Mouse (Mus musculus): ENCODE measurements at regions not wholly inside any gene's neighbourhood (a gene's known extent, or its start where the extent isn't known, plus 50 kb on each side); places are given as distances from the start of the nearest gene placed in this dataset.

DNA sequence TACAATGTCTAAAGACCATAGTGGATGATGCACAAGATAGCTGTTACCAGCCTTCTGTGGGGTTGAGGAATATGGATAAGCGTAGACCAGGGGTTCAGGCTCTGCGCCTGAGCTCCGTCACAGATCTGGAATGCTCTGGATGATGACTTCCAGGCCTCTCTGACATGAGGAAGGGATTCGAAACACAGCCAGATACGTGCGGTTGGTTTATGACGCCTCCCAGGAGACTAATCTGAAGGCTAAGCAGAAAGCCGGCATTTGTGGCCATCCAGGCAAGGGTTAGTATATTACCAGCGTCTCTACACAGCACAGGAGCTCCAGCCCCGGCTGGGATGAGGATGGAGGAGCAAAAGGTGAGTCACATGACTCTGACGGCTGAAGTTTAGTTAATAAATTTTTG is 170.4 kb upstream of the Ppp2r3a start:
- H3K36me3 ChIP-seq (ENCODE audit: control insufficient read depth, insufficient read depth, low read length, poor library complexity, severe bottlenecking), result no peaks in the 10 kb centered on the region
- 0 out of 2 replicates have a peak, but pooled peaks cover 1% of the 10 kb centered on the region for H3K27me3 ChIP-seq (ENCODE audit: control insufficient read depth, insufficient read depth, low read length, poor library complexity, severe bottlenecking)
- no peak for DNase-seq (ENCODE audit: low read depth, low spot score)

DNA sequence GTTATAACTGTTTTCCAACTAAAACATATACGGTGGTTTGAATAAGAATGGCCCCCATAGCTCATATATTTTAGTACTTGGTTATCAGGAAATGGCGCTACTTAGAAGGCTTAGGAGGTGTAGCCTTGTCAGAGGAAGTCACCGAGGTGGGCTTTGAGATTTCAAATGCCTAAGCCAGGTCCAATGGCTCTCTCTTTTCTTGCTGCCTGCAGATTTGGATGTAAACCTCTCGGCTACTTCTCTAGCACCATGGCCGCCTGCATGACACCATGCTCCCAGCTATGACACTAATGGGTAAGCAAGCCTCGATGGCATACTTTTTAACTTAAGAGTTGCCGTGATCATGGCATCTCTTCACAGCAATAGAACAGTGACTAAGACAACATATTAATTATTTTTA is 169.5 kb upstream of the Ppp2r3a start:
- DNase-seq (ENCODE audit: low read depth, low spot score), result no peak
- H3K36me3 ChIP-seq (ENCODE audit: control insufficient read depth, insufficient read depth, low read length, poor library complexity, severe bottlenecking), result no peaks in the 10 kb centered on the region
- H3K27me3 ChIP-seq (ENCODE audit: control insufficient read depth, insufficient read depth, low read length, poor library complexity, severe bottlenecking), result 0 out of 2 replicates have a peak, but pooled peaks cover 1% of the 10 kb centered on the region

DNA sequence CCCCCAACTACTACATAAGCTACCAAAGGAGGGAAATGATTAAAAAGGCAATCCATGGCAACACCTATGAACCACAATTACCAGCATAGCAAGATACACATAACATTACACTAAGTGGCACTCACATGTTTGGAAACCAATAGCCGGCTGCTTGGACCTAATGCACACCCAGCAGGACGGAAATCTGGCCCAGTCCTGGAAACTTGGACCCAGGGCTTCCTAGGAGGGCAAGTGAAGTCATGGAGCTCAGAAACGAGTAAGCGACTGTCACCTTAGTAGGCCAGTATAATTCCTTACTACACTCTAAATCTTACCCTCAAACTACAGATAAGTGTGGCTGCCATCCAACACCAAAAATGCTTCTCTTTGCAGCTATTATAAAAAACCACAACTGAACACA is 168.6 kb upstream of the Ppp2r3a start:
- Histone ChIP-seq H3K36me3 (ENCODE audit: control insufficient read depth, insufficient read depth, low read length, poor library complexity, severe bottlenecking) (no peaks in the 10 kb centered on the region), H3K27me3 (ENCODE audit: control insufficient read depth, insufficient read depth, low read length, poor library complexity, severe bottlenecking) (0 out of 2 replicates have a peak, but pooled peaks cover 1% of the 10 kb centered on the region)
- DNase-seq (ENCODE audit: low read depth, low spot score), result no peak

DNA sequence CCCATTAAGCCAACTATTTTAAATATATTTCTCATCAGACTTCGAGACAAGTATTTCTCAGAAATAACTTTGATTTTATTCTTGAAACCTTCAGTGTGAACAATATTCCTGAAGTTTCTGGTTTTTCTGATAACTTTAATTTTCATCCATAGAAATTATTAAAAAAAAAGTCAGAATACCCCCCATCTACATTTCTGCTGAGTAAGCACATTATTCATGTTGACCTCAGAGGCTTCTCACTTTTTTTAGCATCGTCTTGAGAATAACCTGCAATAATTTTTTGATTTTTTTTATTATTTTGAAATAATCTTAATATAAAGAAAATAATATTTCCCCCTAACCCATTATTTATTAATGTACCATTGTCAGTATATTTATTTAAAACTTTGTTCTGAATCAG is 166.1 kb upstream of the Ppp2r3a start:
- no peaks in the 10 kb centered on the region for H3K36me3 ChIP-seq (ENCODE audit: control insufficient read depth, insufficient read depth, low read length, poor library complexity, severe bottlenecking)

DNA sequence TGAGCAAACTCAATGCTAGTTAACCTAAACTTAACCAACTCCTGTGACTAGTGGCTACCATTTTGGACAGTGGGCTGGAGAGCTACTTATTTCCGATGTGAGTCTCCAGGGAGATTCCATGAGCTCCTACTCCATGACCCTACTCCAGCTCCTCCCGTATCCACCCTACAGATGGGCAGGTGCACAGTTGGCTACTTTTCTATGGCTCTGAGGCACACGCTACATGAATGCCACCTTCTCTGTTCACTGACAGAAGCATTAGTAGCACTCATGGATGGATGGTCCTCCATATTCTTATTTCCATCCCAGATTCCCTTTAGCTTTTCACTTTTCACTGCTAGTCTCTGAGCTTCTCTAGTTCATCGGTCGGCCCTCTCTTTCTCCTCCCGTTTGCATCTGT is 164.7 kb upstream of the Ppp2r3a start:
- Histone ChIP-seq H3K36me3 (ENCODE audit: control insufficient read depth, insufficient read depth, low read length, poor library complexity, severe bottlenecking) (no peaks in the 10 kb centered on the region), H3K27me3 (ENCODE audit: control insufficient read depth, insufficient read depth, low read length, poor library complexity, severe bottlenecking) (no peaks in the 10 kb centered on the region)
- no peak for DNase-seq (ENCODE audit: low read depth, low spot score)

More for the DNA sequence above, 166.1 kb upstream of the Ppp2r3a start:
- no peaks in the 10 kb centered on the region for H3K27me3 ChIP-seq (ENCODE audit: control insufficient read depth, insufficient read depth, low read length, poor library complexity, severe bottlenecking)
- no peak for DNase-seq (ENCODE audit: low read depth, low spot score)

DNA sequence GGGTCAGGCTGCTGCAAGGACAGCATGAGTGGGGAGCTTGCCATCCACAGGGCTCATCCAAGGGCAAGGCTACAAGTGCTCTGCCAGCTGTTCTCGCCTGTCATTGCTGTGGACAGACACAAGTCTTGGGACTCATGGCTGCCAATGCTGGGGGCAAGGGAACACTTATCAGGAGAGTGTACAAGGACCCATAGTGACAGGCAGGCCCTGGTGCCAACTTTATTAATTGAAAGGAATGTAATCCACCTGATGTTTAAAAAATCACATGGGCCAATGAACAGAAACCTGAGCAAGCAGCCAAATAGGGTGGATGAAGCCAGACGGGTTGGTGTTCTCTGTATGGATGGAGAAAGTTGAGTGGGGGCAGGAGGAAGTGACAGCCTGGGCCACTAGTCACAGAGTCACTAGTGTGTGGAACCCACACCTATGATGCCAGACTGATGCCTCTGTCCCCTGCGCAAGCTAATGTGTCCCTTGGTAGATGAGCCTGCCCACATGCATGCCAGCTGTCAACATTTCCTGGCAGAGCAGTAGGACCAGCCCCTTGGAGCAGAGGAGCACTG is 161.6 kb upstream of the Ppp2r3a start:
- Histone ChIP-seq H3K27me3 (ENCODE audit: control insufficient read depth, insufficient read depth, low read length, poor library complexity, severe bottlenecking) (no peaks in the 10 kb centered on the region), H3K36me3 (ENCODE audit: control insufficient read depth, insufficient read depth, low read length, poor library complexity, severe bottlenecking) (no peaks in the 10 kb centered on the region)
- no peak for DNase-seq (ENCODE audit: low read depth, low spot score)

DNA sequence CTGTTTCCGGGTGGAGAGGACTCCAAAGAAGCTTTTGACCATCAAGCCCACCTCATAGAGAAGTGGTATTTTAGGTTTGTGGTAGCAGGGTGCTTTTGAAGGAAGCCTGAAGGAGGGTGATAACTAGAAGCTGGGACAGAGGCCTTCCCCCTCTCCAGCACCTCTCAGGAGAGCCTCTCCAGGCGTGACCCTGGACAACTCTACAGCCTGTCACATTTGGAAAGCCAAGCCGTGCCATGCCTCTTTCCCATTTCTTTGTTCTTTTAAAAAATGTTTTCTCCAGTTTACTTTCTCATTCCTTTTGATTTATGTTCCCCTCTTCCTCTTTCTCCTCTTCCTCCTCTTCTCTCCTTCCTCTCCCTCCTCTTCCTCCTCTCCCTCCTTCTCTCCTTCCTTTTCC is 160.4 kb upstream of the Ppp2r3a start:
- no peak for DNase-seq (ENCODE audit: low read depth, low spot score)
- H3K36me3 ChIP-seq (ENCODE audit: control insufficient read depth, insufficient read depth, low read length, poor library complexity, severe bottlenecking), result no peaks in the 10 kb centered on the region

DNA sequence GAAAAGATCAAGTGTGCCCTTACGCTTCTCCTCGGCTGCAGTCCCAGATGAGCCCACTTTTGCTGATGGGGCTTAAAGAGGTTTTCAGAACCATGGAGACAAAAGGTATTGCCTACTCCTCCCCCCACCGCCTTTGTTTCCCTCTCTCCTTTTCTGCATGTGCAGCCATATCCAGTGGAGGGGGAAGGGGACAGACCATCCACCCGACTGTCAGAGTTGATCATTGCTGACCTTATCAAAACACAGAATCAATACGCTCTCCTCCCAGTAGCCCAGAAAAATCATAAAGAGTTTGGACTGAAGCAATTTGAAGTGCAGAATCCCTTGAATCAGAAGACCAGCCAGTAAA is 159.9 kb upstream of the Ppp2r3a start:
- H3K27me3 ChIP-seq (ENCODE audit: control insufficient read depth, insufficient read depth, low read length, poor library complexity, severe bottlenecking), result no peaks in the 10 kb centered on the region
- no peaks in the 10 kb centered on the region for H3K36me3 ChIP-seq (ENCODE audit: control insufficient read depth, insufficient read depth, low read length, poor library complexity, severe bottlenecking)
- no peak for DNase-seq (ENCODE audit: low read depth, low spot score)

More for the DNA sequence above, 160.4 kb upstream of the Ppp2r3a start:
- H3K27me3 ChIP-seq (ENCODE audit: control insufficient read depth, insufficient read depth, low read length, poor library complexity, severe bottlenecking), result no peaks in the 10 kb centered on the region

DNA sequence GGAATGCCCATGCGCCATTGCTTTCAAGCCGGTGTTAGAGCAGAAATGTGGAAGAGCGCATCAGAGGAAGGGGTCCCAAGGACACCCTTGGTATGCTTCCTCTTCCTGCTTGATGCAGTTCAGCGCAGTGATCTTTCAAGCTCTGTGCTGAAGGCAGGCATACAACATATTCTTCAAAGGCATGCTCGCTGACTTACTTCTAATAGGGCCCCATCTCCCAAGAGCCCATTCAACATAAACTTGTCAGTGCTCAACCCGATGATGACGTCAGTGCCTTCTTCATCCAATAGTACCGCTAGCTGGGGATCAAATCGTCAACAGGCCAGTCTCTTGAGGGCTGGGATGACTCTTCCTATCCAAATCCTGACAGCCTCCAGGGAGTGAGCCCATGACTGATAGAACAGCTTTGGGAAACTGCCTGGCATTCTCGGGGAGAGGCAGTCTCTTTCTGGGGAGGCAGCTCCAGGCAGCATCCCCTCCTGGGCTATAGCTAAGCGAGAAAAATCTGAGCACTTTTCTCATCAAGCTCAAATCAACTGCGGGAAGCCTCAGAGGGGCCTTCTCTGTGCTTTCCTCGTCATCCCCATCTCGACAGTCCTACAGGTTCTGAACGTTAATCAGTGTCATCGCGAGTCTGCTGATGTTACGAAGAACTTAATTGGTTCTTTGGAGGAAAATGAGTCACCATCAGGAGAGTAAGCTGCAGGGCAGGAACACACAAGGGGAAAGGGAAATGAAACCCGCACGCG is 159.4 kb upstream of the Ppp2r3a start:
- Histone ChIP-seq H3K27me3 (ENCODE audit: control insufficient read depth, insufficient read depth, low read length, poor library complexity, severe bottlenecking) (no peaks in the 10 kb centered on the region), H3K36me3 (ENCODE audit: control insufficient read depth, insufficient read depth, low read length, poor library complexity, severe bottlenecking) (no peaks in the 10 kb centered on the region)
- DNase-seq (ENCODE audit: low read depth, low spot score), result no peak

DNA sequence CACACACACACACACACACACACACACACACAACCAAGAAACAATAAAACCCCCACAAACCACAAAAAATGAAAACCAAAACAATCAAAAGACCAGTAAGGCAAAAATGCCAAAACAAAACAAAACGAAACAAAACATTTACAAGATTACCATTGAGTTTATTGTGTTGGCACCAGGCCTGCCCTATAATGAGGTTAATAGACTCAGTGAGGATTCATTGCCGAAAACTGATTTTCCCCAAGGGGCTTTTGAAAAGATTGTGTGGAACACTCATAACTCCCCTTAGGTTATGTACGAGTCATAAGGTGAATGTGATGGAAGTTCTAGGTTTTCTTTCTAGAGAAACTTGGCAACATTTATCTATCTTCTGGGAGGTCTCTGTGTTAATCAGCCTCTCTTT is 158.8 kb upstream of the Ppp2r3a start:
- Histone ChIP-seq H3K36me3 (ENCODE audit: control insufficient read depth, insufficient read depth, low read length, poor library complexity, severe bottlenecking) (no peaks in the 10 kb centered on the region), H3K27me3 (ENCODE audit: control insufficient read depth, insufficient read depth, low read length, poor library complexity, severe bottlenecking) (no peaks in the 10 kb centered on the region)
- no peak for DNase-seq (ENCODE audit: low read depth, low spot score)

DNA sequence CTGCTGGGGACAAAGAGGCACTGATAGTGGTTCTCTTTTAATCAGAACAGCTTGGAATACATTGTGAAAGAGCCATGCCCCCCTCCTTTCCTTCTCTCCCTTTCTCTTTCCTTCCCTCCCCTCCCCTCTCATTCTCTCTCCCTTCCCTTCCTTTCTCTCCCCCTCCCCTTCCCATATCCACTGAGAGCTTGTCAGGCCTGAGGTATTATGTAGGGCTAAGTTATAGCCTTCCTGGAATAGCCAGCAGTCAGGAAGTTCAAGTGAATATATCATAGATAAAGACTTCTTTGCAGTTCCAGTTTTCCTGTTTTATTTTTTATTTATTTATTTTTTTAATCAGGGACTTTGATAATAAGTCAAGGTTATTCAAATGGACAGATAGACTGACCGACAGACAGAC is 156.5 kb upstream of the Ppp2r3a start:
- no peaks in the 10 kb centered on the region for H3K36me3 ChIP-seq (ENCODE audit: control insufficient read depth, insufficient read depth, low read length, poor library complexity, severe bottlenecking)
- DNase-seq (ENCODE audit: low read depth, low spot score), result no peak
- H3K27me3 ChIP-seq (ENCODE audit: control insufficient read depth, insufficient read depth, low read length, poor library complexity, severe bottlenecking), result no peaks in the 10 kb centered on the region

DNA sequence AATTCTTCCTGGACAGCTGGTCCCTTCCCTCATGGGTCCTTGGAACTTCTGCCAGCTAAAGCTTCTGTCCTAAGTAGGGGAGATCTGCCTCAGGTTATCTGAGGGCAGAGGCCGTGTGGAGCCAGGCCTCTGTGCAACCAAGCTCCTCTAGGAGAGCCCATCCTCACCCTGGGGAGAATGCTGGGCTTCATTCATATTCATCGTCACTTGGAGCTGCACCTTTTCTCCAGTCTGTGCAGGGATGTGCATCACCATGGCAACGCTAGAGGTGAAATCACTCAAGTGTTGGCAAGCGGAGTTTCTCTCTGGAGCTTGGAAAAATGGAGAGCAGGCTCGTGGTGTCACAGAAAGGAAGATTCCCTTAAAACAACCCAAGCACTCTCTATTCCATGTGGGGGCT is 155.5 kb upstream of the Ppp2r3a start:
- H3K27me3 ChIP-seq (ENCODE audit: control insufficient read depth, insufficient read depth, low read length, poor library complexity, severe bottlenecking), result no peaks in the 10 kb centered on the region
- no peak for DNase-seq (ENCODE audit: low read depth, low spot score)

DNA sequence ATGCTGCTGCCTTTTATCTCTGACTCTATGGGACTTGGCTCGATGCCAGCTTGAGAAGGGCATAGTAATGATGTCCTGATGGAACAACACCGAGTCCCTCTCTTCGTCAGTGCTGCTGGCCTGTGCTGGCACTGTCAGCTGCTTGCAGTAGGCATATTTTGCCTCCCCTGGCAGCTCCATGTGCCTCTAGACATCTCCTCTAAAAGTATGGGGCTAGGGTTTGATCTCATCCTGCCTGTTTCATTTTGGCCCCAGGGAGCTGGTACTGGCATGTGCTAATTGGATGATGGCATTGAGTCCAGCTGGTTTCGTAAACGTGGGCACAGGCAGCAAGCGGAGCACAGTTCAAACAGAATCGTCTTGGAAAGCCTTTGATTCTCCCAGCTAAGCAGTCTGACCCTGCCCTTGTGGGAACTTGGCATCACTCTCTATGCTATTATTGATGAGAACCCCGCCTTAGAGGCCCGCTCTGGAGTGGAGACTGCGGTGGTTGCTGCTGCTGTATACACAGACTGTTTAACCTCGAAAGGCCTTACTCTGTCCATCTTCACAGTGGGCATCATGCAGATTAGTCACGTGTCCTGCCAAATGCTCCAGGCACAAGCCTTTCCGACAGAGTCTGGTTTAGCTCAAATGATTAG is 153.0 kb upstream of the Ppp2r3a start:
- H3K27me3 ChIP-seq (ENCODE audit: control insufficient read depth, insufficient read depth, low read length, poor library complexity, severe bottlenecking), result no peaks in the 10 kb centered on the region
- H3K36me3 ChIP-seq (ENCODE audit: control insufficient read depth, insufficient read depth, low read length, poor library complexity, severe bottlenecking), result no peaks in the 10 kb centered on the region
- no peak for DNase-seq (ENCODE audit: low read depth, low spot score)

More for the DNA sequence above, 155.5 kb upstream of the Ppp2r3a start:
- no peaks in the 10 kb centered on the region for H3K36me3 ChIP-seq (ENCODE audit: control insufficient read depth, insufficient read depth, low read length, poor library complexity, severe bottlenecking)

DNA sequence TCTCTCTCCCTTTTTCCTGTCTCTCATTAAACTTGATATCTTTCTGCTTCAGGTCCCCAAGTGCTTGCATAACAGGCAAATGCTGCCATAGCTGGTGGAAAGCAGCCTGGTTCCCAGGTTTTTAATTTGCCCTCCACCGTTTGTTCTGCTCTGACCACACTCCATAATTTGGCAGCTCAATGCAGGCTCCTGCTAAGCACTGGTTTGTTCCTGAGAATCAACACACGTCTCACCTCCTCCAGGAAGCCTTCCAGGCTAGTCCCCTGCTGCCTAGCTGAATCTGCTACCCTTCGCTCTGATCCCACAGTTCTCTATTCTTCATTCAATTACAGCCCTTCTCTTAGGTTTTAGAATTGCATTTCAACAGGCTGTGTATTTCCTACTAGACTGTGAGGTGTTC is 152.4 kb upstream of the Ppp2r3a start:
- Histone ChIP-seq H3K36me3 (ENCODE audit: control insufficient read depth, insufficient read depth, low read length, poor library complexity, severe bottlenecking) (no peaks in the 10 kb centered on the region), H3K27me3 (ENCODE audit: control insufficient read depth, insufficient read depth, low read length, poor library complexity, severe bottlenecking) (no peaks in the 10 kb centered on the region)
- DNase-seq (ENCODE audit: low read depth, low spot score), result no peak

DNA sequence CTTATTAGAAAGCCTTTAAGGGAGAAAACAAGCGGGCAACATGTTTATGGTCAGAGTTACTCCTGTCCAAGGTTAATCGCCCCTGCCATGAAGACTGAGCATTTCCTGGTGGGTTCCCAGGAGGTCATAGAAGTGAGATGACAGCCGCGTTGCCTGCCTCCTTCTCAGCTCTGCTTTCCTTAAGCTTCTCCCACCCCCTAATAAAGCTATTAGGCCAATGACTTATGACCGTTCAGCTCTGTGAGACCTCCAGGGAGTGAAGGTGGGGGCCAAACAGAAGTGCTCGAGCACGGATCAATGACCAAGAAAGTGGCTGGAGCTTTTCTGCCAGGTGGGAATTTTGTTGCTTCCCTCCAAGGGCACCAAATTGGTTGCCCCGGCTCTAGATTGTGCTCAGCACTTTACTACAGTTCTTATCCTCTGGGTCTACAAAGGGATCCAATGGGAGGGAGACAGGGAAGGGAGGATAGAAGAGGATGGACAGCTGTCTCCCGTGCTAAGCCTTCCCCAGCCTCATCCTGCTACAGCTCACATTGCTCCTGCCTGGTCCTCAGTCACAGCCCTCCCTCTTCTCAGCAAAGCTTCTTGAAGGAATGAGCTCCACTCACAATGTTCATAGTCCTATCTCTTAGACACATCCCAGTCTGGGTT is 151.1 kb upstream of the Ppp2r3a start:
- DNase-seq (ENCODE audit: low read depth, low spot score), result no peak
- H3K36me3 ChIP-seq (ENCODE audit: control insufficient read depth, insufficient read depth, low read length, poor library complexity, severe bottlenecking), result no peaks in the 10 kb centered on the region
- no peaks in the 10 kb centered on the region for H3K27me3 ChIP-seq (ENCODE audit: control insufficient read depth, insufficient read depth, low read length, poor library complexity, severe bottlenecking)

Data from splenic B cell, adult 2 months (primary cell).